Mouse (Mus musculus): ENCODE measurements around the gene Crybg1. TPM values are rescaled to one million over a fixed set of nuclear protein-coding genes. Genes with fewer than 3 reads are reported as not detected.

Gene Crybg1
- polyA plus RNA-seq (2012; ENCODE audit: insufficient read depth, insufficient read length, missing spikeins): 27.7 and 32.2 TPM in 2 replicates

- Histone ChIP-seq H3K4me1 (ENCODE audit: control insufficient read depth, insufficient read depth, low read length) (peaks cover 2% of the 10 kb centered on the region; the same call in 1 of the 2 replicates), H3K27ac (ENCODE audit: insufficient read depth, low read depth, low read length) (no peak within 1 kb of the TSS), H3K4me3 (ENCODE audit: insufficient read depth, low read length) (no peak within 1 kb of the TSS)
- TF ChIP-seq CTCF (IDR thresholded peaks at IDR 0.05; ENCODE audit: low read depth, low read length) (peak; percentile 61), POLR2A (IDR thresholded peaks at IDR 0.05; ENCODE audit: borderline replicate concordance, low read depth, low read length) (no peak)
Measured at GRCm38 (mm10) chr10:44148337-44149317, at the start of gene Crybg1. Gene Crybg1 (minus strand): TSS chr10:44148853.

- Histone ChIP-seq H3K27ac (ENCODE audit: insufficient read depth, low read depth, low read length) (no peak overlapping the region), H3K4me3 (ENCODE audit: insufficient read depth, low read length) (no peak overlapping the region), H3K4me1 (ENCODE audit: control insufficient read depth, insufficient read depth, low read length) (peaks cover 7% of the 10 kb centered on the region)
- no peak for TF ChIP-seq CTCF (IDR thresholded peaks at IDR 0.05; ENCODE audit: low read depth, low read length)
- no peak for TF ChIP-seq POLR2A (IDR thresholded peaks at IDR 0.05; ENCODE audit: borderline replicate concordance, low read depth, low read length)
Measured at GRCm38 (mm10) chr10:44177365-44177764, 28.7 kb upstream of the Crybg1 start.

- TF ChIP-seq CTCF (IDR thresholded peaks at IDR 0.05; ENCODE audit: low read depth, low read length): no peak
- Histone ChIP-seq H3K27ac (ENCODE audit: insufficient read depth, low read depth, low read length) (no peak overlapping the region), H3K4me1 (ENCODE audit: control insufficient read depth, insufficient read depth, low read length) (peaks cover 7% of the 10 kb centered on the region), H3K4me3 (ENCODE audit: insufficient read depth, low read length) (no peak overlapping the region)
Measured at GRCm38 (mm10) chr10:44176548-44176947, 27.9 kb upstream of the Crybg1 start.

GRCm38 (mm10) chr10:44176120-44176519, 27.5 kb upstream of the Crybg1 start:
- no peak for TF ChIP-seq CTCF (IDR thresholded peaks at IDR 0.05; ENCODE audit: low read depth, low read length)
- no peak for TF ChIP-seq POLR2A (IDR thresholded peaks at IDR 0.05; ENCODE audit: borderline replicate concordance, low read depth, low read length)
- H3K4me1 ChIP-seq (ENCODE audit: control insufficient read depth, insufficient read depth, low read length): peaks cover 7% of the 10 kb centered on the region
- H3K4me3 ChIP-seq (ENCODE audit: insufficient read depth, low read length): no peak overlapping the region
- H3K27ac ChIP-seq (ENCODE audit: insufficient read depth, low read depth, low read length): no peak overlapping the region

- Histone ChIP-seq H3K4me3 (ENCODE audit: insufficient read depth, low read length) (no peak overlapping the region), H3K4me1 (ENCODE audit: control insufficient read depth, insufficient read depth, low read length) (no peaks in the 10 kb centered on the region), H3K27ac (ENCODE audit: insufficient read depth, low read depth, low read length) (no peak overlapping the region)
- TF ChIP-seq POLR2A (IDR thresholded peaks at IDR 0.05; ENCODE audit: borderline replicate concordance, low read depth, low read length): no peak
- TF ChIP-seq CTCF (IDR thresholded peaks at IDR 0.05; ENCODE audit: low read depth, low read length): no peak
Measured at GRCm38 (mm10) chr10:44170145-44170544, 21.5 kb upstream of the Crybg1 start.

GRCm38 (mm10) chr10:44167061-44167460, 18.4 kb upstream of the Crybg1 start:
- H3K27ac ChIP-seq (ENCODE audit: insufficient read depth, low read depth, low read length): no peak overlapping the region
- H3K4me1 ChIP-seq (ENCODE audit: control insufficient read depth, insufficient read depth, low read length): peaks cover 7% of the 10 kb centered on the region
- H3K4me3 ChIP-seq (ENCODE audit: insufficient read depth, low read length): no peak overlapping the region
- TF ChIP-seq CTCF (IDR thresholded peaks at IDR 0.05; ENCODE audit: low read depth, low read length) (no peak), POLR2A (IDR thresholded peaks at IDR 0.05; ENCODE audit: borderline replicate concordance, low read depth, low read length) (no peak)

GRCm38 (mm10) chr10:44164258-44164975, 15.8 kb upstream of the Crybg1 start:
- no peak overlapping the region for H3K4me3 ChIP-seq (ENCODE audit: insufficient read depth, low read length)
- no peak for TF ChIP-seq POLR2A (IDR thresholded peaks at IDR 0.05; ENCODE audit: borderline replicate concordance, low read depth, low read length)
- no peak for TF ChIP-seq CTCF (IDR thresholded peaks at IDR 0.05; ENCODE audit: low read depth, low read length)
- H3K4me1 ChIP-seq (ENCODE audit: control insufficient read depth, insufficient read depth, low read length): peaks cover 7% of the 10 kb centered on the region
- no peak overlapping the region for H3K27ac ChIP-seq (ENCODE audit: insufficient read depth, low read depth, low read length)

- Histone ChIP-seq H3K4me1 (ENCODE audit: control insufficient read depth, insufficient read depth, low read length) (peaks cover 7% of the 10 kb centered on the region), H3K4me3 (ENCODE audit: insufficient read depth, low read length) (no peak overlapping the region), H3K27ac (ENCODE audit: insufficient read depth, low read depth, low read length) (no peak overlapping the region)
- TF ChIP-seq CTCF (IDR thresholded peaks at IDR 0.05; ENCODE audit: low read depth, low read length) (no peak), POLR2A (IDR thresholded peaks at IDR 0.05; ENCODE audit: borderline replicate concordance, low read depth, low read length) (no peak)
Measured at GRCm38 (mm10) chr10:44163028-44163427, 14.4 kb upstream of the Crybg1 start.

- Histone ChIP-seq H3K27ac (ENCODE audit: insufficient read depth, low read depth, low read length) (no peak overlapping the region), H3K4me3 (ENCODE audit: insufficient read depth, low read length) (no peak overlapping the region), H3K4me1 (ENCODE audit: control insufficient read depth, insufficient read depth, low read length) (peaks cover 7% of the 10 kb centered on the region)
- TF ChIP-seq POLR2A (IDR thresholded peaks at IDR 0.05; ENCODE audit: borderline replicate concordance, low read depth, low read length) (no peak), CTCF (IDR thresholded peaks at IDR 0.05; ENCODE audit: low read depth, low read length) (no peak)
Measured at GRCm38 (mm10) chr10:44160150-44160549, 11.5 kb upstream of the Crybg1 start.

GRCm38 (mm10) chr10:44157489-44157888, 8.8 kb upstream of the Crybg1 start:
- TF ChIP-seq CTCF (IDR thresholded peaks at IDR 0.05; ENCODE audit: low read depth, low read length) (no peak), POLR2A (IDR thresholded peaks at IDR 0.05; ENCODE audit: borderline replicate concordance, low read depth, low read length) (no peak)
- H3K4me3 ChIP-seq (ENCODE audit: insufficient read depth, low read length): no peak overlapping the region
- no peaks in the 10 kb centered on the region for H3K4me1 ChIP-seq (ENCODE audit: control insufficient read depth, insufficient read depth, low read length)
- H3K27ac ChIP-seq (ENCODE audit: insufficient read depth, low read depth, low read length): no peak overlapping the region
